Mouse (Mus musculus): ENCODE data around the gene Ablim1.

GRCm38 (mm10) chr19:57200477-57201089 lies 114.1 kb downstream of the Ablim1 start:
- TF ChIP-seq GATA1 (IDR thresholded peaks at IDR 0.05; ENCODE audit: low read length) (no peak), TAL1 (IDR thresholded peaks at IDR 0.05; ENCODE audit: low read length) (no peak)
